8 mouse cellular contexts compared by ENCODE assay signal in genomic region chr10:75667115-75667910, GRCm38 (mm10). TPM values are rescaled to one million over a fixed set of nuclear protein-coding genes. Genes with fewer than 3 reads are reported as not detected.
DNase-seq lines count a peak whose midpoint lies in the region; ATAC-seq and TF ChIP-seq lines count a peak whose summit lies in the region.

No protein-coding gene starts in this region.

- peak overlapping the region; percentile 59 for H3K4me3 ChIP-seq in forebrain, embryonic 16.5 days (replicated peaks; ENCODE audit: low read length)
- H3K4me3 ChIP-seq in lung, embryonic 15.5 days: peak overlapping the region; percentile 69
- peak overlapping the region; percentile 69 for H3K4me3 ChIP-seq in olfactory bulb, adult 2 months (ENCODE audit: insufficient read depth, low read depth, low read length)
- peak overlapping the region; percentile 61 for H3K4me3 ChIP-seq in thymus, adult 2 months (ENCODE audit: control insufficient read depth, insufficient read depth, low read length)

- DNase-seq in MEL-GATA-1-ER (ENCODE audit: extremely low read depth, low read depth): peak; percentile 50
- peak; percentile 83 to 86 for DNase-seq in cerebellum, adult 18-20 months
- DNase-seq in heart, postnatal 25 days (ENCODE audit: low spot score): peak; percentile 73
- peak; percentile 73 to 77 for DNase-seq in layer of hippocampus, adult 8-10 months (ENCODE audit: low spot score in 2 of 2)
- DNase-seq in thymus, adult 2 months: peak; percentile 82

- TF ChIP-seq CTCF in olfactory bulb, adult 2 months (IDR thresholded peaks at IDR 0.05; ENCODE audit: insufficient read depth, low read depth, low read length): no peak
- TF ChIP-seq CTCF in thymus, adult 2 months (IDR thresholded peaks at IDR 0.05; ENCODE audit: borderline replicate concordance, control insufficient read depth, extremely low read depth, insufficient read depth, low read length, poor library complexity): no peak

- whole genome bisulfite sequencing in forebrain, embryonic 16.5 days: under 1% methylated on average over 62 of the region's 63 CpGs
- WGBS in lung, embryonic 15.5 days: under 1% methylated on average over 63 of the region's 63 CpGs
- WGBS in olfactory bulb, adult 2 months: under 1% methylated on average over 63 of the region's 63 CpGs
- WGBS in thymus, adult 2 months: under 1% methylated on average over 63 of the region's 63 CpGs

- peaks cover 32% of the 10 kb centered on the region for H3K4me1 ChIP-seq in forebrain, embryonic 16.5 days (replicated peaks; ENCODE audit: control insufficient read depth, insufficient read depth, low read length)
- H3K4me1 ChIP-seq in lung, embryonic 15.5 days: peaks cover 16% of the 10 kb centered on the region
- peaks cover 41% of the 10 kb centered on the region for H3K4me1 ChIP-seq in olfactory bulb, adult 2 months (ENCODE audit: control insufficient read depth, insufficient read depth, low read length)
- peaks cover 21% of the 10 kb centered on the region for H3K4me1 ChIP-seq in thymus, adult 2 months (replicated peaks; ENCODE audit: control insufficient read depth, insufficient read depth, low read length)

- no peaks in the 10 kb centered on the region for H3K27me3 ChIP-seq in forebrain, embryonic 16.5 days (replicated peaks; ENCODE audit: control insufficient read depth, insufficient read depth, low read length)
- H3K27me3 ChIP-seq in lung, embryonic 15.5 days: no peaks in the 10 kb centered on the region
- H3K27me3 ChIP-seq in thymus, adult 2 months (ENCODE audit: control insufficient read depth, insufficient read depth, low read length): no peaks in the 10 kb centered on the region

- peak overlapping the region; percentile 70 for H3K9ac ChIP-seq in forebrain, embryonic 16.5 days (replicated peaks; ENCODE audit: low read depth, low read length)
- peak overlapping the region; percentile 80 for H3K9ac ChIP-seq in lung, embryonic 15.5 days

- H3K27ac ChIP-seq in forebrain, embryonic 16.5 days (ENCODE audit: low read length): peak overlapping the region; percentile 82
- peak overlapping the region; percentile 84 for H3K27ac ChIP-seq in lung, embryonic 15.5 days
- H3K27ac ChIP-seq in olfactory bulb, adult 2 months (ENCODE audit: insufficient read depth, low read depth, low read length): peak overlapping the region; percentile 94
- 0 out of 2 replicates have a peak overlapping the region, but pooled peaks have one; percentile 6 for H3K27ac ChIP-seq in thymus, adult 2 months (ENCODE audit: control insufficient read depth, insufficient read depth, low read length)

- peak overlapping the region; percentile 99 for H3K4me2 ChIP-seq in forebrain, embryonic 16.5 days (ENCODE audit: low read length)
- H3K4me2 ChIP-seq in lung, embryonic 15.5 days: peak overlapping the region; percentile 95

- peak; percentile 75 for ATAC-seq in forebrain, embryonic 16.5 days
- ATAC-seq in lung, embryonic 15.5 days (ENCODE audit: borderline replicate concordance, extremely low read depth, low FRiP score, low TSS enrichment): peak; percentile 72

- H3K36me3 ChIP-seq in forebrain, embryonic 16.5 days (ENCODE audit: control insufficient read depth, insufficient read depth): no peaks in the 10 kb centered on the region
- peaks cover 5% of the 10 kb centered on the region; the same call in 1 of the 2 replicates for H3K36me3 ChIP-seq in lung, embryonic 15.5 days
- no peaks in the 10 kb centered on the region for H3K36me3 ChIP-seq in thymus, adult 2 months (ENCODE audit: control insufficient read depth, insufficient read depth, low read length)

- TF ChIP-seq POLR2A in olfactory bulb, adult 2 months (IDR thresholded peaks at IDR 0.05; ENCODE audit: insufficient read depth, low read depth, low read length): peak; percentile 20; the same call in 1 of the 2 replicates
- no peak for TF ChIP-seq POLR2A in thymus, adult 2 months (IDR thresholded peaks at IDR 0.05; ENCODE audit: control insufficient read depth, extremely low read depth, insufficient read depth, low read length, poor library complexity)

- H3K9me3 ChIP-seq in forebrain, embryonic 16.5 days (ENCODE audit: control insufficient read depth, low read length): no peaks in the 10 kb centered on the region
- no peaks in the 10 kb centered on the region for H3K9me3 ChIP-seq in lung, embryonic 15.5 days

- intact Hi-C loops in heart, postnatal 25 days (cut with DNase I): loop anchor here (5.0 kb wide), 1 partner anchor 35 kb away; no protein-coding TSS in a partner anchor

RNA-seq across cellular contexts. Expression of gene Susd2, which starts 23.5 kb away (rescaled TPM):
- polyA plus RNA-seq in forebrain, embryonic 16.5 days (2015; fragmentation: Nextera tagmentation; extraction: Ambion mirVana): 1.2 and 1.3 TPM in 2 replicates
- 1 to 10 TPM; 1.6 to 2.0 TPM for total RNA-seq in heart, postnatal 25 days (2021)
- total RNA-seq in layer of hippocampus, adult 8-10 months (2022): 1 to 10 TPM; 2.5 to 3.8 (median 3.0) TPM
- 6.2 and 8.6 TPM in 2 replicates for polyA plus RNA-seq in lung, embryonic 15.5 days (2015; fragmentation: Nextera tagmentation; extraction: Ambion mirVana)
- not detected in 2 replicates for polyA plus RNA-seq in olfactory bulb, adult 2 months (2012; ENCODE audit: insufficient read depth, insufficient read length, low replicate concordance, missing spikeins)
- 11.1 and 11.2 TPM in 2 replicates for polyA plus RNA-seq in thymus, adult 2 months (2012; rRNA removed)

Comparison
In these comparisons a context has a peak if more than half of its experiments do, and no peak if none do; other contexts are left out.
1. Peak in every context shown above with its lines: DNase-seq, ATAC-seq, H3K4me3 ChIP-seq and H3K27ac ChIP-seq.
2. H3K27ac ChIP-seq: peak in every context shown above with its lines; median percentile 94 in olfactory bulb, adult 2 months; 84 in lung, embryonic 15.5 days; 82 in forebrain, embryonic 16.5 days; 6 in thymus, adult 2 months.